Mouse (Mus musculus) neural tube, embryonic 10.5 days (tissue): ENCODE results near the gene B4galt5.

Experiments
- DNase-seq: peaks from one replicate; pipeline ENCODE4 v3.0.0-alpha.2; 2017; ENCODE audit warnings: low spot score; ENCODE audit errors: extremely low spot score

The B4galt5 gene

GRCm38 (mm10) chr2:167305382-167306272, 43.4 kb downstream of the B4galt5 start:
- DNase-seq, result no peak

- no peak for DNase-seq
Measured at GRCm38 (mm10) chr2:167304651-167305381, 44.2 kb downstream of the B4galt5 start.

GRCm38 (mm10) chr2:167303806-167304205, 45.2 kb downstream of the B4galt5 start:
- no peak for DNase-seq

GRCm38 (mm10) chr2:167303196-167303595, 45.8 kb downstream of the B4galt5 start:
- DNase-seq, result no peak

- DNase-seq, result no peak
Measured at GRCm38 (mm10) chr2:167302641-167303040, 46.3 kb downstream of the B4galt5 start.

- DNase-seq, result no peak
Measured at GRCm38 (mm10) chr2:167302031-167302430, 47.0 kb downstream of the B4galt5 start.

GRCm38 (mm10) chr2:167301601-167302000, 47.4 kb downstream of the B4galt5 start:
- no peak for DNase-seq

- no peak for DNase-seq
Measured at GRCm38 (mm10) chr2:167300943-167301497, 48.0 kb downstream of the B4galt5 start.

GRCm38 (mm10) chr2:167299861-167300667, 48.9 kb downstream of the B4galt5 start:
- no peak for DNase-seq

- no peak for DNase-seq
Measured at GRCm38 (mm10) chr2:167298729-167299705, 50.0 kb downstream of the B4galt5 start.

GRCm38 (mm10) chr2:167297985-167298384, 51.0 kb downstream of the B4galt5 start:
- no peak for DNase-seq

- no peak for DNase-seq
Measured at GRCm38 (mm10) chr2:167294926-167295325, 54.1 kb downstream of the B4galt5 start.

GRCm38 (mm10) chr2:167294216-167294615, 54.8 kb downstream of the B4galt5 start:
- no peak for DNase-seq

- DNase-seq, result no peak
Measured at GRCm38 (mm10) chr2:167293289-167294085, 55.5 kb downstream of the B4galt5 start.

- no peak for DNase-seq
Measured at GRCm38 (mm10) chr2:167292854-167293253, 56.1 kb downstream of the B4galt5 start.

GRCm38 (mm10) chr2:167292151-167292591, 56.8 kb downstream of the B4galt5 start:
- DNase-seq, result no peak

- no peak for DNase-seq
Measured at GRCm38 (mm10) chr2:167291656-167292055, 57.3 kb downstream of the B4galt5 start.

- no peak for DNase-seq
Measured at GRCm38 (mm10) chr2:167281461-167281860, 67.5 kb downstream of the B4galt5 start.

GRCm38 (mm10) chr2:167280986-167281310, 68.0 kb downstream of the B4galt5 start:
- DNase-seq, result no peak
